In the genomic region with DNA sequence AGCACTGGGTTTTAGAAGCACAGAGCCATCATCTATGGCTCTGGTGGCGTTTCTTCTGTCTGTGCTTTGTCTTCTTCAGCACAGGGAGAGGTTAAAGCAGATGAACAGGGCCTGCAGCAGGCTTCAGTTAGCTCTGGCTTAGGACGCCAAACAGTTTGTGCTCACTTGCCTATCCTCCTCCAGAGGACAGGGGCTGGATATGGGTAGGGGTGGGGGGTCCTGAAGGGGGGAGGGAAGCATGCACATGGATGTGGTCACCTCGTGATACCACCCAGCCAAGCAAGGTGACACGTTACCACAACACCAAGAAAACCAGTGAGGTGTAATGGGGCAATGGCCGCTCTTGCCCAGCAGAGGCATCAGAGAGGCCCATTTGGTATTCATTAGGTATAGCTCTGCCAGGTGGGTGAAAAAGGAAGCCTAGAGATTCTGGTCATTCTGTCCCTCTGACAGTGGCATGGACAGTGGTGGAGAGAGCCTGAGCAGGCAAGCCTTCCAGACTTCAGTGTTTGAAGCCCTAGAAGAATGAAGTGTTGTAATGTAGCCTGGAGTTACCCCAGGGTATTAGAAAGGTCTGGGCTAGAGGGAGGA, we compare ENCODE assay signal across 10 mouse cellular contexts.
DNase-seq lines count a peak whose midpoint lies in the region; ATAC-seq and TF ChIP-seq lines count a peak whose summit lies in the region.
"Had no signal": no experiment of that assay in that cellular context is flagged by ENCODE, and none has a peak within 500 bp of the region (broad histone marks: within the 10 kb centered on the region; RNA-seq: fewer than 3 reads in every experiment).

No protein-coding gene starts in this region.

- 30% methylated on average over 5 of the region's 5 CpGs for WGBS in embryonic facial prominence, embryonic 14.5 days
- WGBS in stomach, embryonic 14.5 days: 44% methylated on average over 5 of the region's 5 CpGs

- H3K9ac ChIP-seq in embryonic facial prominence, embryonic 14.5 days (ENCODE audit: low read depth, low read length): no peak overlapping the region
- H3K9ac ChIP-seq in stomach, embryonic 14.5 days (replicated peaks; ENCODE audit: low read depth, low read length): no peak overlapping the region
- H3K9ac ChIP-seq: liver, embryonic 13.5 days; neural tube, embryonic 12.5 days had no signal

- H3K4me2 ChIP-seq in embryonic facial prominence, embryonic 14.5 days (ENCODE audit: low read depth, low read length): no peak overlapping the region
- H3K4me2 ChIP-seq in stomach, embryonic 14.5 days (replicated peaks; ENCODE audit: low read depth, low read length): no peak overlapping the region
- H3K4me2 ChIP-seq: liver, embryonic 13.5 days; neural tube, embryonic 12.5 days had no signal

- ATAC-seq in embryonic facial prominence, embryonic 14.5 days (ENCODE audit: low read depth): no peak
- no peak for ATAC-seq in stomach, embryonic 14.5 days (ENCODE audit: insufficient number of reproducible peaks, insufficient read depth, low FRiP score, low read depth)
- no peak for ATAC-seq in CD4-positive, CD25-positive, alpha-beta regulatory T cell, adult 4 months

- H3K4me3 ChIP-seq in layer of hippocampus, adult 2 months: no peak overlapping the region
- H3K4me3 ChIP-seq in embryonic facial prominence, embryonic 14.5 days (ENCODE audit: low read depth, low read length): no peak overlapping the region
- H3K4me3 ChIP-seq in stomach, embryonic 14.5 days (ENCODE audit: low read depth, low read length): no peak overlapping the region
- H3K4me3 ChIP-seq: liver, embryonic 13.5 days; neural tube, embryonic 12.5 days had no signal

- H3K27ac ChIP-seq in layer of hippocampus, adult 2 months: no peak overlapping the region
- peak overlapping the region; percentile 81 for H3K27ac ChIP-seq in embryonic facial prominence, embryonic 14.5 days (replicated peaks; ENCODE audit: low read depth, low read length)
- peak overlapping the region; percentile 83 for H3K27ac ChIP-seq in stomach, embryonic 14.5 days (ENCODE audit: low read length)
- H3K27ac ChIP-seq: liver, embryonic 13.5 days; neural tube, embryonic 12.5 days had no signal

- no peak for DNase-seq in layer of hippocampus, adult 2 months (ENCODE audit: low spot score in 2 of 2)
- DNase-seq in layer of hippocampus, postnatal 14 days (ENCODE audit: low spot score in 2 of 2): no peak
- DNase-seq in embryonic facial prominence, embryonic 14.5 days (ENCODE audit: low spot score): no peak
- DNase-seq in hindlimb bud, embryonic 11.5 days (ENCODE audit: extremely low spot score, low read depth, low spot score): peak; percentile 26
- DNase-seq in ovary, adult 18-20 months (ENCODE audit: low spot score): no peak
- DNase-seq in layer of hippocampus, adult 8-10 months (ENCODE audit: low spot score in 2 of 2): no peak
- DNase-seq: liver, embryonic 13.5 days had no signal

- no peaks in the 10 kb centered on the region for H3K9me3 ChIP-seq in embryonic facial prominence, embryonic 14.5 days (ENCODE audit: control insufficient read depth, low read length)
- H3K9me3 ChIP-seq in stomach, embryonic 14.5 days (ENCODE audit: control insufficient read depth, low read depth, low read length): no peaks in the 10 kb centered on the region
- H3K9me3 ChIP-seq: liver, embryonic 13.5 days; neural tube, embryonic 12.5 days had no signal

- no peaks in the 10 kb centered on the region for H3K27me3 ChIP-seq in embryonic facial prominence, embryonic 14.5 days (replicated peaks; ENCODE audit: control insufficient read depth, insufficient read depth, low read length)
- no peaks in the 10 kb centered on the region for H3K27me3 ChIP-seq in stomach, embryonic 14.5 days (ENCODE audit: control insufficient read depth, insufficient read depth, low read length)
- H3K27me3 ChIP-seq: liver, embryonic 13.5 days; neural tube, embryonic 12.5 days had no signal

- H3K36me3 ChIP-seq in embryonic facial prominence, embryonic 14.5 days (ENCODE audit: control insufficient read depth, insufficient read depth, low read length): no peaks in the 10 kb centered on the region
- H3K36me3 ChIP-seq in stomach, embryonic 14.5 days (ENCODE audit: control insufficient read depth, insufficient read depth, low read length): no peaks in the 10 kb centered on the region
- H3K36me3 ChIP-seq: liver, embryonic 13.5 days; neural tube, embryonic 12.5 days had no signal

- H3K4me1 ChIP-seq in embryonic facial prominence, embryonic 14.5 days (ENCODE audit: control insufficient read depth, insufficient read depth, low read length): peaks cover 25% of the 10 kb centered on the region
- H3K4me1 ChIP-seq in stomach, embryonic 14.5 days (ENCODE audit: control insufficient read depth, insufficient read depth, low read length): peaks cover 27% of the 10 kb centered on the region
- H3K4me1 ChIP-seq: liver, embryonic 13.5 days; neural tube, embryonic 12.5 days had no signal

- TF ChIP-seq CTCF in layer of hippocampus, adult 2 months (conservative IDR thresholded peaks at IDR 0.05): peak; percentile 52
